Mouse (Mus musculus) myocyte (in vitro differentiated cells): ENCODE measurements around the gene Islr2.

ENCODE experiments used
- CEBPB ChIP-seq: IDR thresholded peaks from 2 replicates; pipeline ENCODE4 v1.6.1; 2011; ENCODE audit warnings: mild to moderate bottlenecking, moderate library complexity; ENCODE audit not compliant: poor library complexity, insufficient read depth, severe bottlenecking
- E2F4 ChIP-seq: IDR thresholded peaks from one replicate; pipeline ENCODE4 v1.6.1; 2011; ENCODE audit warnings: mild to moderate bottlenecking, control low read depth, moderate library complexity; ENCODE audit not compliant: insufficient read depth
- MAX ChIP-seq: IDR thresholded peaks from one replicate; pipeline ENCODE4 v1.6.1; 2011; ENCODE audit warnings: low read depth, mild to moderate bottlenecking, control low read depth
- MYOD1 ChIP-seq, 3 experiments: IDR thresholded peaks; one replicate each; pipeline ENCODE4 v1.6.1; 2011; ENCODE audit warnings: control low read depth in 2 of 3, low read depth in 2 of 3, mild to moderate bottlenecking in 2 of 3, moderate library complexity in 1 of 3; ENCODE audit not compliant: insufficient read length in 2 of 3, control insufficient read depth in 1 of 3
- MYOG ChIP-seq, 3 experiments: IDR thresholded peaks; one replicate each; pipeline ENCODE4 v1.6.1; 2011; ENCODE audit warnings: control low read depth in 2 of 3, low read depth in 2 of 3, mild to moderate bottlenecking in 2 of 3; ENCODE audit not compliant: insufficient read length in 2 of 3, control insufficient read depth in 1 of 3, insufficient read depth in 1 of 3
- POLR2A ChIP-seq: IDR thresholded peaks from one replicate; pipeline ENCODE4 v1.6.1; 2011; ENCODE audit warnings: low read depth, mild to moderate bottlenecking, control low read depth, moderate library complexity; ENCODE audit not compliant: insufficient read length
- POLR2AphosphoS2 ChIP-seq: IDR thresholded peaks from one replicate; pipeline ENCODE4 v1.6.1; 2011; ENCODE audit warnings: low read depth, control low read depth; ENCODE audit not compliant: insufficient read length
- REST ChIP-seq: IDR thresholded peaks from one replicate; pipeline ENCODE4 v1.6.1; 2011; ENCODE audit warnings: mild to moderate bottlenecking, control low read depth, moderate library complexity; ENCODE audit not compliant: insufficient read depth, insufficient read length
- SRF ChIP-seq: IDR thresholded peaks from one replicate; pipeline ENCODE4 v1.6.1; 2011; ENCODE audit warnings: low read depth; ENCODE audit not compliant: control insufficient read depth, insufficient read length
- TCF12 ChIP-seq: IDR thresholded peaks from one replicate; pipeline ENCODE4 v1.6.1; 2011; ENCODE audit warnings: mild to moderate bottlenecking, control low read depth; ENCODE audit not compliant: poor library complexity, insufficient read depth, severe bottlenecking
- TCF3 ChIP-seq: IDR thresholded peaks from one replicate; pipeline ENCODE4 v1.6.1; 2011; ENCODE audit warnings: low read depth, control low read depth; ENCODE audit not compliant: insufficient read length
- USF1 ChIP-seq: IDR thresholded peaks from one replicate; pipeline ENCODE4 v1.6.1; 2011; ENCODE audit warnings: low read depth, mild to moderate bottlenecking, control low read depth, moderate library complexity

- TF ChIP-seq POLR2A = no peak
- no peak for TF ChIP-seq E2F4
- TF ChIP-seq MYOD1 (IDR thresholded peaks at IDR 0.05; ENCODE audit: control insufficient read depth in 1 of 3, insufficient read length in 2 of 3, low read depth in 2 of 3) = no peak
- TF ChIP-seq MYOG (IDR thresholded peaks at IDR 0.05; ENCODE audit: control insufficient read depth in 1 of 3, insufficient read depth in 1 of 3, insufficient read length in 2 of 3, low read depth in 2 of 3) = no peak
- no peak for TF ChIP-seq POLR2AphosphoS2
- TF ChIP-seq MAX = no peak
- TF ChIP-seq TCF12 = no peak
- TF ChIP-seq CEBPB = no peak
- no peak for TF ChIP-seq REST
- TF ChIP-seq USF1 = no peak
- no peak for TF ChIP-seq SRF
- TF ChIP-seq TCF3 = no peak
These were observed 2.9 kb downstream of the Islr2 start for GRCm38 (mm10) chr9:58201091-58201842.
